Mouse (Mus musculus) brain, adult 2 months (tissue): ENCODE data around the gene Ablim1.

Experiments
- DNase-seq: peaks from one replicate; pipeline ENCODE4 v3.0.0; 2011; ENCODE audit warnings: low read depth, low spot score

The Ablim1 gene

GRCm38 (mm10) chr19:57222657-57223056, 92.1 kb downstream of the Ablim1 start:
- no peak for DNase-seq

- DNase-seq, result no peak
Measured at GRCm38 (mm10) chr19:57221684-57222235, 93.0 kb downstream of the Ablim1 start.

- DNase-seq, result no peak
Measured at GRCm38 (mm10) chr19:57219758-57220157, 95.0 kb downstream of the Ablim1 start.

- no peak for DNase-seq
Measured at GRCm38 (mm10) chr19:57217161-57217560, 97.6 kb downstream of the Ablim1 start.

- no peak for DNase-seq
Measured at GRCm38 (mm10) chr19:57215527-57215926, 99.2 kb downstream of the Ablim1 start.

- no peak for DNase-seq
Measured at GRCm38 (mm10) chr19:57212406-57212805, 102.3 kb downstream of the Ablim1 start.

GRCm38 (mm10) chr19:57211444-57212111, 103.1 kb downstream of the Ablim1 start:
- DNase-seq, result peak; percentile 100

GRCm38 (mm10) chr19:57210924-57211323, 103.8 kb downstream of the Ablim1 start:
- DNase-seq, result peak; percentile 49

GRCm38 (mm10) chr19:57204101-57204500, 110.6 kb downstream of the Ablim1 start:
- DNase-seq, result peak; percentile 66

- no peak for DNase-seq
Measured at GRCm38 (mm10) chr19:57202554-57202953, 112.2 kb downstream of the Ablim1 start.

- peak; percentile 74 for DNase-seq
Measured at GRCm38 (mm10) chr19:57201090-57201483, 113.6 kb downstream of the Ablim1 start.

- no peak for DNase-seq
Measured at GRCm38 (mm10) chr19:57200477-57201089, 114.1 kb downstream of the Ablim1 start.

- DNase-seq, result peak; percentile 90
Measured at GRCm38 (mm10) chr19:57199361-57199760, 115.4 kb downstream of the Ablim1 start.

- DNase-seq, result peak; percentile 87
Measured at GRCm38 (mm10) chr19:57198531-57198930, 116.2 kb downstream of the Ablim1 start.

- DNase-seq, result peak; percentile 75
Measured at GRCm38 (mm10) chr19:57198029-57198428, 116.7 kb downstream of the Ablim1 start.

GRCm38 (mm10) chr19:57197043-57197817, 117.5 kb downstream of the Ablim1 start:
- DNase-seq, result peak; percentile 71

- no peak for DNase-seq
Measured at GRCm38 (mm10) chr19:57196616-57197015, 118.1 kb downstream of the Ablim1 start.

- peak; percentile 66 for DNase-seq
Measured at GRCm38 (mm10) chr19:57195169-57195930, 119.4 kb downstream of the Ablim1 start.

GRCm38 (mm10) chr19:57193958-57194357, 120.8 kb downstream of the Ablim1 start:
- peak; percentile 90 for DNase-seq

- DNase-seq, result peak; percentile 73
Measured at GRCm38 (mm10) chr19:57193382-57193781, 121.3 kb downstream of the Ablim1 start.

GRCm38 (mm10) chr19:57191109-57191508, 123.6 kb downstream of the Ablim1 start:
- DNase-seq, result no peak
